Mouse (Mus musculus) heart, postnatal 0 days (tissue): ENCODE measurements around the gene Clcnka.

Source experiments
- CTCF ChIP-seq: IDR thresholded peaks from 2 replicates; pipeline ENCODE4 v1.5.1; 2016; ENCODE audit warnings: antibody characterized with exemption, control low read depth, low read depth
- EP300 ChIP-seq: IDR thresholded peaks from 2 replicates; pipeline ENCODE4 v1.6.1; 2016; ENCODE audit warnings: antibody characterized with exemption, low read depth

- TF ChIP-seq EP300 (no peak), CTCF (no peak)
These were observed 53.3 kb downstream of the Clcnka start for GRCm38 (mm10) chr4:141345219-141345618.
